In genomic region chr6:122569762-122570161, GRCm38 (mm10) we compare ENCODE assay signal across 38 mouse cellular contexts. TPM values are rescaled to one million over a fixed set of nuclear protein-coding genes. Genes with fewer than 3 reads are reported as not detected.
DNase-seq lines count a peak whose midpoint lies in the region; ATAC-seq and TF ChIP-seq lines count a peak whose summit lies in the region.
"Had no signal": no experiment of that assay in that cellular context is flagged by ENCODE, and none has a peak within 500 bp of the region (broad histone marks: within the 10 kb centered on the region; RNA-seq: fewer than 3 reads in every experiment).

No protein-coding gene starts in this region.

- WGBS in forebrain, embryonic 13.5 days: 65% methylated on average over 1 of the region's 1 CpGs
- WGBS in forebrain, embryonic 10.5 days: 78% methylated on average over 1 of the region's 1 CpGs
- 86% methylated on average over 1 of the region's 1 CpGs for WGBS in midbrain, embryonic 13.5 days
- WGBS in midbrain, embryonic 14.5 days: 72% methylated on average over 1 of the region's 1 CpGs
- WGBS in hindbrain, embryonic 15.5 days: 75% methylated on average over 1 of the region's 1 CpGs
- WGBS in neural tube, embryonic 14.5 days: 45% methylated on average over 1 of the region's 1 CpGs
- WGBS in heart, adult 2 months: 69% methylated on average over 1 of the region's 1 CpGs

- H3K9ac ChIP-seq in forebrain, embryonic 13.5 days: no peak overlapping the region
- H3K9ac ChIP-seq in midbrain, embryonic 13.5 days (replicated peaks): no peak overlapping the region
- no peak overlapping the region for H3K9ac ChIP-seq in midbrain, embryonic 14.5 days (replicated peaks; ENCODE audit: low read length)
- no peak overlapping the region for H3K9ac ChIP-seq in hindbrain, embryonic 15.5 days
- H3K9ac ChIP-seq in neural tube, embryonic 14.5 days (replicated peaks; ENCODE audit: low read depth, low read length): no peak overlapping the region
- H3K9ac ChIP-seq in heart, adult 2 months (ENCODE audit: low read depth, low read length): no peak overlapping the region
- H3K9ac ChIP-seq: embryonic facial prominence, embryonic 13.5 days; forebrain, embryonic 15.5 days; liver, embryonic 15.5 days; lung, embryonic 15.5 days; midbrain, embryonic 15.5 days had no signal

- TF ChIP-seq CTCF in heart, adult 2 months (IDR thresholded peaks at IDR 0.05): no peak

- H3K27ac ChIP-seq in forebrain, embryonic 13.5 days: no peak overlapping the region
- H3K27ac ChIP-seq in forebrain, embryonic 10.5 days: no peak overlapping the region
- H3K27ac ChIP-seq in midbrain, embryonic 13.5 days: no peak overlapping the region
- no peak overlapping the region for H3K27ac ChIP-seq in midbrain, embryonic 14.5 days (replicated peaks; ENCODE audit: low read depth, low read length)
- no peak overlapping the region for H3K27ac ChIP-seq in hindbrain, embryonic 15.5 days (replicated peaks)
- H3K27ac ChIP-seq in neural tube, embryonic 14.5 days (ENCODE audit: low read depth, low read length): 0 out of 2 replicates have a peak overlapping the region, but pooled peaks have one; percentile 2
- no peak overlapping the region for H3K27ac ChIP-seq in heart, adult 2 months
- H3K27ac ChIP-seq: embryonic facial prominence, embryonic 13.5 days; forebrain, embryonic 15.5 days; gastrocnemius, adult 2 months; lung, embryonic 15.5 days; midbrain, embryonic 15.5 days; stomach, postnatal 0 days had no signal

- H3K36me3 ChIP-seq in forebrain, embryonic 13.5 days (ENCODE audit: poor library complexity, severe bottlenecking): no peaks in the 10 kb centered on the region
- no peaks in the 10 kb centered on the region for H3K36me3 ChIP-seq in forebrain, embryonic 10.5 days (replicated peaks)
- no peaks in the 10 kb centered on the region for H3K36me3 ChIP-seq in midbrain, embryonic 13.5 days
- H3K36me3 ChIP-seq in midbrain, embryonic 14.5 days (ENCODE audit: control insufficient read depth, insufficient read depth, low read length): no peaks in the 10 kb centered on the region
- H3K36me3 ChIP-seq in hindbrain, embryonic 15.5 days: no peaks in the 10 kb centered on the region
- no peaks in the 10 kb centered on the region for H3K36me3 ChIP-seq in neural tube, embryonic 14.5 days (ENCODE audit: control insufficient read depth, insufficient read depth, low read length)
- H3K36me3 ChIP-seq in heart, adult 2 months (ENCODE audit: control insufficient read depth, insufficient read depth, low read length): no peaks in the 10 kb centered on the region
- H3K36me3 ChIP-seq: embryonic facial prominence, embryonic 13.5 days; forebrain, embryonic 15.5 days; liver, embryonic 15.5 days; lung, embryonic 15.5 days; midbrain, embryonic 15.5 days had no signal

- H3K79me2 ChIP-seq in heart, adult 2 months (replicated peaks; ENCODE audit: control insufficient read depth, insufficient read depth, low read length): no peaks in the 10 kb centered on the region

- no peaks in the 10 kb centered on the region for H3K27me3 ChIP-seq in forebrain, embryonic 13.5 days
- 0 out of 2 replicates have a peak, but pooled peaks cover 3% of the 10 kb centered on the region for H3K27me3 ChIP-seq in forebrain, embryonic 10.5 days (ENCODE audit: poor library complexity, severe bottlenecking)
- 0 out of 2 replicates have a peak, but pooled peaks cover 5% of the 10 kb centered on the region for H3K27me3 ChIP-seq in midbrain, embryonic 13.5 days
- no peaks in the 10 kb centered on the region for H3K27me3 ChIP-seq in midbrain, embryonic 14.5 days (ENCODE audit: control insufficient read depth, insufficient read depth, low read length)
- no peaks in the 10 kb centered on the region for H3K27me3 ChIP-seq in hindbrain, embryonic 15.5 days
- no peaks in the 10 kb centered on the region for H3K27me3 ChIP-seq in neural tube, embryonic 14.5 days (ENCODE audit: control insufficient read depth, insufficient read depth, low read length)
- H3K27me3 ChIP-seq in heart, adult 2 months (ENCODE audit: control insufficient read depth, insufficient read depth, low read length): 0 out of 2 replicates have a peak, but pooled peaks cover 2% of the 10 kb centered on the region
- H3K27me3 ChIP-seq: embryonic facial prominence, embryonic 13.5 days; forebrain, embryonic 15.5 days; lung, embryonic 15.5 days; midbrain, embryonic 15.5 days had no signal

- H3K4me1 ChIP-seq in forebrain, embryonic 13.5 days: no peaks in the 10 kb centered on the region
- H3K4me1 ChIP-seq in forebrain, embryonic 10.5 days: peaks cover 3% of the 10 kb centered on the region; the same call in 1 of the 2 replicates
- H3K4me1 ChIP-seq in midbrain, embryonic 13.5 days (replicated peaks): no peaks in the 10 kb centered on the region
- H3K4me1 ChIP-seq in midbrain, embryonic 14.5 days (ENCODE audit: control insufficient read depth, insufficient read depth, low read length): no peaks in the 10 kb centered on the region
- H3K4me1 ChIP-seq in hindbrain, embryonic 15.5 days (replicated peaks): no peaks in the 10 kb centered on the region
- H3K4me1 ChIP-seq in neural tube, embryonic 14.5 days (ENCODE audit: control insufficient read depth, insufficient read depth, low read length): no peaks in the 10 kb centered on the region
- no peaks in the 10 kb centered on the region; the same call in 1 of the 2 replicates for H3K4me1 ChIP-seq in heart, adult 2 months (ENCODE audit: control insufficient read depth, insufficient read depth, low read length)
- H3K4me1 ChIP-seq: embryonic facial prominence, embryonic 13.5 days; forebrain, embryonic 15.5 days; lung, embryonic 15.5 days; midbrain, embryonic 15.5 days had no signal

- H3K4me2 ChIP-seq in forebrain, embryonic 13.5 days: no peak overlapping the region
- no peak overlapping the region for H3K4me2 ChIP-seq in midbrain, embryonic 13.5 days (replicated peaks)
- H3K4me2 ChIP-seq in midbrain, embryonic 14.5 days (ENCODE audit: low read length): no peak overlapping the region
- H3K4me2 ChIP-seq in hindbrain, embryonic 15.5 days: no peak overlapping the region
- H3K4me2 ChIP-seq in neural tube, embryonic 14.5 days (ENCODE audit: low read depth, low read length): no peak overlapping the region
- H3K4me2 ChIP-seq: embryonic facial prominence, embryonic 13.5 days; forebrain, embryonic 15.5 days; liver, embryonic 15.5 days; lung, embryonic 15.5 days; midbrain, embryonic 15.5 days had no signal

- no peaks in the 10 kb centered on the region for H3K9me3 ChIP-seq in forebrain, embryonic 13.5 days (replicated peaks)
- H3K9me3 ChIP-seq in forebrain, embryonic 10.5 days: no peaks in the 10 kb centered on the region
- no peaks in the 10 kb centered on the region for H3K9me3 ChIP-seq in midbrain, embryonic 13.5 days
- no peaks in the 10 kb centered on the region for H3K9me3 ChIP-seq in midbrain, embryonic 14.5 days (ENCODE audit: control insufficient read depth, low read length)
- no peaks in the 10 kb centered on the region for H3K9me3 ChIP-seq in hindbrain, embryonic 15.5 days
- H3K9me3 ChIP-seq in neural tube, embryonic 14.5 days (ENCODE audit: control insufficient read depth, low read length): no peaks in the 10 kb centered on the region
- H3K9me3 ChIP-seq: embryonic facial prominence, embryonic 13.5 days; forebrain, embryonic 15.5 days; liver, embryonic 15.5 days; lung, embryonic 15.5 days; midbrain, embryonic 15.5 days had no signal

- H3K4me3 ChIP-seq in forebrain, embryonic 13.5 days: no peak overlapping the region
- no peak overlapping the region for H3K4me3 ChIP-seq in forebrain, embryonic 10.5 days
- no peak overlapping the region for H3K4me3 ChIP-seq in midbrain, embryonic 13.5 days (replicated peaks)
- H3K4me3 ChIP-seq in midbrain, embryonic 14.5 days (replicated peaks; ENCODE audit: low read depth, low read length): no peak overlapping the region
- no peak overlapping the region for H3K4me3 ChIP-seq in hindbrain, embryonic 15.5 days
- H3K4me3 ChIP-seq in neural tube, embryonic 14.5 days (ENCODE audit: low read depth, low read length): no peak overlapping the region
- no peak overlapping the region for H3K4me3 ChIP-seq in heart, adult 2 months
- H3K4me3 ChIP-seq: embryonic facial prominence, embryonic 13.5 days; forebrain, embryonic 15.5 days; gastrocnemius, adult 2 months; liver, embryonic 15.5 days; lung, embryonic 15.5 days; midbrain, embryonic 15.5 days had no signal

- no peak for TF ChIP-seq EP300 in heart, adult 2 months (IDR thresholded peaks at IDR 0.05; ENCODE audit: insufficient read depth, low read depth, low read length)

- no peak for DNase-seq in forebrain, embryonic 10.5 days (ENCODE audit: extremely low spot score, low spot score)
- no peak for DNase-seq in midbrain, embryonic 14.5 days
- DNase-seq in kidney, postnatal 10 days: no peak
- DNase-seq in heart, adult 2 months: no peak
- DNase-seq: adrenal gland, postnatal 10 days; cerebellum, adult 18-20 months; cerebellum, postnatal 10 days; gastrocnemius, adult 2 months; heart, postnatal 14 days; kidney, adult 9 months; kidney, postnatal 14 days; layer of hippocampus, adult 9-11 months; liver; lung, postnatal 36 days; spleen, adult 18-20 months; thymus, adult 18-20 months; thymus, postnatal 36 days had no signal

- TF ChIP-seq POLR2A in heart, adult 2 months (IDR thresholded peaks at IDR 0.05; ENCODE audit: insufficient read depth, low read depth, low read length): no peak

- intact Hi-C loops in heart, adult 2 months (cut with DNase I): no loop called here

- 0 out of 2 replicates have a peak, but pooled peaks have one; percentile 10 for ATAC-seq in forebrain, embryonic 13.5 days
- ATAC-seq in midbrain, embryonic 13.5 days: peak; percentile 27; the same call in 1 of the 2 replicates
- no peak for ATAC-seq in midbrain, embryonic 14.5 days (ENCODE audit: low FRiP score, low TSS enrichment)
- ATAC-seq in hindbrain, embryonic 15.5 days (ENCODE audit: low FRiP score, low read depth): 0 out of 2 replicates have a peak, but pooled peaks have one; percentile 28
- peak; percentile 35; the same call in 1 of the 2 replicates for ATAC-seq in neural tube, embryonic 14.5 days (ENCODE audit: low read depth)
- ATAC-seq: forebrain, embryonic 15.5 days; midbrain, embryonic 15.5 days; Patski had no signal

RNA-seq across cellular contexts. Expression of gene Aicda, which starts 16.2 kb away (rescaled TPM):
- 0.12 and 0.21 TPM in 2 replicates for polyA plus RNA-seq in forebrain, embryonic 13.5 days (2015; fragmentation: Nextera tagmentation; extraction: Ambion mirVana)
- not detected in 2 replicates for polyA plus RNA-seq in forebrain, embryonic 10.5 days (2016; fragmentation: Nextera tagmentation; extraction: Ambion mirVana)
- 0.34 and 0.47 TPM in 2 replicates for polyA plus RNA-seq in midbrain, embryonic 13.5 days (2015; fragmentation: Nextera tagmentation; extraction: Ambion mirVana)
- 0.81 and 0.95 TPM in 2 replicates for polyA plus RNA-seq in midbrain, embryonic 14.5 days (2014; fragmentation: Nextera tagmentation; extraction: Ambion mirVana)
- 0.25 and 0.77 TPM in 2 replicates for polyA plus RNA-seq in hindbrain, embryonic 15.5 days (2015; fragmentation: Nextera tagmentation; extraction: Ambion mirVana)
- 0.99 and 1.1 TPM in 2 replicates for polyA plus RNA-seq in neural tube, embryonic 14.5 days (2014; fragmentation: Nextera tagmentation; extraction: Ambion mirVana)
- not detected for total RNA-seq in heart, adult 2 months (2021)
- not detected in 2 replicates for polyA plus RNA-seq in heart, adult 2 months (2012; rRNA removed)
- total RNA-seq: adrenal gland, postnatal 10 days; common myeloid progenitor, adult 5-6 weeks; gastrocnemius, adult 2 months; gastrocnemius, postnatal 4 days; heart, adult 8-10 months; heart, postnatal 14 days; left cerebral cortex, adult 18-20 months; left cerebral cortex, postnatal 14 days; MEL had no signal
- polyA plus RNA-seq: heart, embryonic 14.5 days; intestine, postnatal 0 days; liver, embryonic 15.5 days; lung, embryonic 15.5 days; Patski; stomach, postnatal 0 days had no signal

RNA-seq across cellular contexts. Expression of gene Apobec1, which starts 32.5 kb away (rescaled TPM):
- 2.9 and 3.8 TPM in 2 replicates for polyA plus RNA-seq in forebrain, embryonic 13.5 days (2015; fragmentation: Nextera tagmentation; extraction: Ambion mirVana)
- polyA plus RNA-seq in forebrain, embryonic 10.5 days (2016; fragmentation: Nextera tagmentation; extraction: Ambion mirVana): 1.4 and 1.5 TPM in 2 replicates
- 1.9 and 2.9 TPM in 2 replicates for polyA plus RNA-seq in midbrain, embryonic 13.5 days (2015; fragmentation: Nextera tagmentation; extraction: Ambion mirVana)
- 0.31 and 1.6 TPM in 2 replicates for polyA plus RNA-seq in midbrain, embryonic 14.5 days (2014; fragmentation: Nextera tagmentation; extraction: Ambion mirVana)
- 1.4 and 2.4 TPM in 2 replicates for polyA plus RNA-seq in hindbrain, embryonic 15.5 days (2015; fragmentation: Nextera tagmentation; extraction: Ambion mirVana)
- 1.1 and 1.4 TPM in 2 replicates for polyA plus RNA-seq in neural tube, embryonic 14.5 days (2014; fragmentation: Nextera tagmentation; extraction: Ambion mirVana)
- 1 to 10 TPM; 4.8 to 6.1 TPM for total RNA-seq in heart, adult 2 months (2021)
- polyA plus RNA-seq in heart, adult 2 months (2012; rRNA removed): 9.8 and 17.9 TPM in 2 replicates

RNA-seq across cellular contexts. Expression of gene Gdf3, which starts 40.1 kb away (rescaled TPM):
- polyA plus RNA-seq in forebrain, embryonic 13.5 days (2015; fragmentation: Nextera tagmentation; extraction: Ambion mirVana): not detected in 2 replicates
- 0.09 TPM in 1 of 2 replicates, not detected in the other for polyA plus RNA-seq in forebrain, embryonic 10.5 days (2016; fragmentation: Nextera tagmentation; extraction: Ambion mirVana)
- polyA plus RNA-seq in midbrain, embryonic 13.5 days (2015; fragmentation: Nextera tagmentation; extraction: Ambion mirVana): 0.12 TPM in 1 of 2 replicates, not detected in the other
- 0.13 TPM in 1 of 2 replicates, not detected in the other for polyA plus RNA-seq in midbrain, embryonic 14.5 days (2014; fragmentation: Nextera tagmentation; extraction: Ambion mirVana)
- polyA plus RNA-seq in hindbrain, embryonic 15.5 days (2015; fragmentation: Nextera tagmentation; extraction: Ambion mirVana): 0.06 TPM in 1 of 2 replicates, not detected in the other
- polyA plus RNA-seq in neural tube, embryonic 14.5 days (2014; fragmentation: Nextera tagmentation; extraction: Ambion mirVana): not detected in 2 replicates
- not detected for total RNA-seq in heart, adult 2 months (2021)
- not detected in 2 replicates for polyA plus RNA-seq in heart, adult 2 months (2012; rRNA removed)
- total RNA-seq: adrenal gland, postnatal 10 days; gastrocnemius, adult 2 months; gastrocnemius, postnatal 4 days; heart, adult 8-10 months; heart, postnatal 14 days; left cerebral cortex, adult 18-20 months; left cerebral cortex, postnatal 14 days had no signal
- polyA plus RNA-seq: embryonic facial prominence, embryonic 13.5 days; forebrain, embryonic 15.5 days; lung, embryonic 15.5 days; midbrain, embryonic 15.5 days; Patski; stomach, postnatal 0 days had no signal

RNA-seq across cellular contexts. Expression of gene Dppa3, which starts 56.4 kb away (rescaled TPM):
- not detected in 2 replicates for polyA plus RNA-seq in forebrain, embryonic 13.5 days (2015; fragmentation: Nextera tagmentation; extraction: Ambion mirVana)
- not detected in 2 replicates for polyA plus RNA-seq in forebrain, embryonic 10.5 days (2016; fragmentation: Nextera tagmentation; extraction: Ambion mirVana)
- polyA plus RNA-seq in midbrain, embryonic 13.5 days (2015; fragmentation: Nextera tagmentation; extraction: Ambion mirVana): not detected in 2 replicates
- not detected in 2 replicates for polyA plus RNA-seq in midbrain, embryonic 14.5 days (2014; fragmentation: Nextera tagmentation; extraction: Ambion mirVana)
- not detected in 2 replicates for polyA plus RNA-seq in hindbrain, embryonic 15.5 days (2015; fragmentation: Nextera tagmentation; extraction: Ambion mirVana)
- polyA plus RNA-seq in neural tube, embryonic 14.5 days (2014; fragmentation: Nextera tagmentation; extraction: Ambion mirVana): not detected in 2 replicates
- total RNA-seq in heart, adult 2 months (2021): not detected
- polyA plus RNA-seq in heart, adult 2 months (2012; rRNA removed): not detected in 2 replicates
- total RNA-seq: adrenal gland, postnatal 10 days; common myeloid progenitor, adult 5-6 weeks; gastrocnemius, adult 2 months; gastrocnemius, postnatal 4 days; heart, adult 8-10 months; heart, postnatal 14 days; left cerebral cortex, adult 18-20 months; left cerebral cortex, postnatal 14 days; MEL; neutrophil, adult 5-6 weeks had no signal
- polyA plus RNA-seq: embryonic facial prominence, embryonic 13.5 days; forebrain, embryonic 15.5 days; intestine, postnatal 0 days; limb, embryonic 11.5 days; liver, embryonic 15.5 days; lung, embryonic 15.5 days; midbrain, embryonic 15.5 days; Patski; stomach, postnatal 0 days had no signal
